Mouse (Mus musculus): ENCODE measurements around the gene Cxcl2. TPM values are rescaled to one million over a fixed set of nuclear protein-coding genes. Genes with fewer than 3 reads are reported as not detected.

Cxcl2 gene
- total RNA-seq, 2 experiments from 2014 or later: not detected

DNA sequence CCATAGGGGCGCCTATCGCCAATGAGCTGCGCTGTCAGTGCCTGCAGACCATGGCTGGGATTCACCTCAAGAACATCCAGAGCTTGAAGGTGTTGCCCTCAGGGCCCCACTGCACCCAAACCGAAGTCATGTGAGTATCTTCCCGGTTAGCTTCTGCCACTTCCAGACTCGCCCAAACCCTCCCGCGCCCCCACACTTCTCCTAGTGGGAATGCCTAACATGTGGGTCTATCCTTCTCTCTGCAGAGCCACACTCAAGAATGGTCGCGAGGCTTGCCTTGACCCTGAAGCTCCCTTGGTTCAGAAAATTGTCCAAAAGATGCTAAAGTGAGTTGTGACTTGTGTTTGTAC is 12.2 kb upstream of the Cxcl2 start:
- no peak for DNase-seq (ENCODE audit: extremely low spot score in 1 of 2, low spot score in 1 of 2)

- DNase-seq (ENCODE audit: extremely low spot score in 1 of 2, low spot score in 1 of 2): no peak
Measured at GRCm38 (mm10) chr5:90894231-90894630, 9.4 kb upstream of the Cxcl2 start.

- no peak for DNase-seq (ENCODE audit: extremely low spot score in 1 of 2, low spot score in 1 of 2)
Measured at GRCm38 (mm10) chr5:90897429-90897828, 6.2 kb upstream of the Cxcl2 start.

- no peak for DNase-seq (ENCODE audit: extremely low spot score in 1 of 2, low spot score in 1 of 2)
Measured at GRCm38 (mm10) chr5:90899308-90899707, 4.4 kb upstream of the Cxcl2 start.

GRCm38 (mm10) chr5:90900147-90900546 is 3.5 kb upstream of the Cxcl2 start:
- no peak for DNase-seq (ENCODE audit: extremely low spot score in 1 of 2, low spot score in 1 of 2)

DNA sequence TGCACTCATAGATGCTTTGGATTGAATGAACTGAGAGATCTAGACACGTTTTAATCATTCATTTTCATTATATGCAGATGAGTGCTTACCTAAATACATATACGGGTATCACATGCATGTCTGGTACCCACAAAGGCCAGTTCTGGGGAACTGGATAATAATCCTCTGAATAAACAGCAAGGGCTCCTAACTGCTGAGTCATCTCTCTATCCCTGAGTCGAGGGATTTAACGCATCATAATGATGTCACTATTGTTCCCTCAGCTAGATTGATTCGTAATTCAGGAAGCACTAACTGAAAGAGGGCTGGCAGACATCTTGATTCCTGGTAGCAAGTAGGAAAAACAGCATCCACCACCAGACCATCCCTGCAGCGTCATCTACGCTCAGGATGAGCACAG is 3.0 kb upstream of the Cxcl2 start:
- DNase-seq (ENCODE audit: extremely low spot score in 1 of 2, low spot score in 1 of 2): no peak

GRCm38 (mm10) chr5:90902380-90903260 is 1.1 kb upstream of the Cxcl2 start:
- no peak for DNase-seq (ENCODE audit: extremely low spot score in 1 of 2, low spot score in 1 of 2)

DNA sequence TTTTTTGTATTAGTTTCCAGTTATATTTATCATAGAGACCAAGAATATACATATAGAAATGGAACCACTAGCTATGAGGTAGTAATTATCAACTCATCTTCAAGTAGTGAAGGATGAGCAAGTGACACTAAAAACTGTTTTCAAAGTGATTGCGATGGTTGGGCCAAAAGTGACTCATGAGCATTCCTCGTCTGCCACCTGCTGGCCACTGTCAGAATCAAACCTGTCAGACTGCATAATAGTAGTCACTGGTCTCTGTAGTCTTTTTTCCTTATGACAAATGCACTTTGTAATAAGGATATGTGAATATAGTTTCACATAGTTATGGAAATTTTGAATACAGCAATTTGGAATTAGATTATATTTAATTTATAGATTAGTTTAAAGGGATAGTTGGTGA is 5.3 kb downstream of the Cxcl2 start:
- peak; percentile 36 to 79 for DNase-seq (ENCODE audit: extremely low spot score in 1 of 2, low spot score in 1 of 2)

DNA sequence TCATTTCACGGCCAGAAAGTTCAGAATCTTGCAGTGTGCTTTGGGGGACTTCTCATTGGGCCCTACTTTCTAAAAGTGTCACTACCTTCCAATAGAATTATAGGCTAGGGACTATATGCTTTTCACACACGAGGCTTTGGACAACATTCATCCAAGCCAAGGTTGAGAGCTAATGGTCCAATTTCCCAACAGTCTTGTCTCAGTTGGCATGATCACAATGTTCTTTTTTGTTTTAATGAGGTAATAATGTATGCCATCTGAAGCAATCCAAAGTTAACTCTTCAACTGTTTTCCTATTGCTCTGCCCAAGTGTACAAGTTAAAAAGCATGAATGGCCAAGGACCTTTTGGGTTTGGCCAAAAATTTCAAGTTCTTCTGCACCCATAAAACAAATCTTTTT is 15.8 kb downstream of the Cxcl2 start:
- no peak for DNase-seq (ENCODE audit: extremely low spot score in 1 of 2, low spot score in 1 of 2)

DNA sequence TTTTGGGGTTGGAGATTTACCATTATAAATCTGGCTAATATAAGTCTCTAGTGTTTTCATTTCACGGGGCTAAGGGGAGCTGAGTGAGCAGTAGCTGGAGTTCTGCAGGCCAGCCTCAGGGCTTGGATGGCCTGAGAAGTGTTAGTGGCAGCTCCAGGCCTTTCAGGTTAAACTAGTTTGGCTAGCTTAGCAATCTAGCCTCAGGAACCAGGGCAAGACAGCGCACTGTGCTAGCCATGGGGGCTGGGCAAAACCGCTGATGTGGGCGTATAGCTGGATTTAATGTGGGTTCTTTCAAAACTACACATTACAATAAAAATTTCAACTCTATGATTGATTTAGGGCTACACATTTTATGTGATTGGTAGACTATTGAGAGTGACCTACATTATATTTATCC is 19.3 kb downstream of the Cxcl2 start:
- DNase-seq (ENCODE audit: extremely low spot score in 1 of 2, low spot score in 1 of 2): no peak

DNA sequence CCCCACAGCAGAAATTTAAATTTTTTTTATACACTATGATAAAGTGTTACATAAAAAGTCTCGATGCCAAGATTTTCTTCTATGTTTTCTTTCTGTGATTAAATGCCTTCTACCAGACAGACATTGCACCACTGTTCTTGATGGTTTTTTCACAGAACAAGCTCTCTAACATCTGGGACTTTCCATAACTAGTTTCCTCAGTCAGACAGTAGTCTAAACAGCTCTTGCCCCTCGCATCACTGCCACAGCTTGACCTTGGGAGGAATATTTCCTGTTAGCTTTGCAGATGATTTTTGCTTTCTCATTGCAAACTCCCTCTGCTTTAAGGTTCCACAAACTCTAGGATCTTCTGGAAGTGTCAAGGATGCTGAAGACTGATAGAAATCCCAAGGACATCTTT is 26.9 kb downstream of the Cxcl2 start:
- DNase-seq (ENCODE audit: extremely low spot score in 1 of 2, low spot score in 1 of 2): no peak

DNA sequence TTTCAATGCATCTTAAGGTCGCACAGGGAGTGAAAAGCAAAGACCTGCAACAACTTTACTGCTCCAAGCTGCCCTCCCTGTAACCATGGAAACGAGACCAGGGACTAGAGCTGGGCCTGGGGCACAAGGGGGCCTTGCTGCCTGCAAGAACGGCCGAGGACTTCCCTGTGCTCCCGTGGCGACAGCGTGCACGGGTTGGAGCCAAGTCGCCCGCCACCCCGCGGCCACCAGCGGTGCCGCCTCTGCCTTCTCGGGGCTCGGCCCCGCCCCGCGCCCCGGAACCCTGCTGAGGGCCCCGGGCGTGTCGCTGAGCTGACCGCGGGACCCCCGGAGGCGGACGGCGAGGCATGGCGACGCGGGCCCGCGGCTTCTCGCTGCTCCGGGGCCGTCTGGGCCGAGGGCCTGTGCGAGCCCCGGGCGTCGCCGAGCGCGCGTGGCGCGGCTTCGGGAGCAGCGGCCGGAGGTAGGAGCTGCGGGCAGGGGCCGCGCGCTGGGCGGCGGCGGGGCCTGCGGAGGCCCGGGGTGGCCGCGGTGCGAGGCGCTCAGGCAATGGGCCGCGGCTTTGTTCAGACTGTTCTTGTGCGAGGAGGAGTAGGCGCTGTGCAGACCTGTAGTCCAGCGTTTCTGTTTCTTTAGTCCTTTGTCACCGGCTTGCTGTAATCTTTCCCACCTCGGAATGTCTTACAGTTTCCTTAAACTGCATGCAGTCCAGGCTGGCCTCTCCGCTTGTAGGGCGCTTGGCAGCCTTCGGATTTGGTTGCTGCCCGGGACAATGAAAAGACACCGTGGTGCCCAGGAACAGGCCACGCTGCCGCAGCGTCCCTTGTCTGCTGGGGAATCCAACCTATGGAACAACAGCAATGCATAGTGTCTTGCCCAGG is 27.5 kb downstream of the Cxcl2 start, which contains the start of gene Mthfd2l:
Mthfd2l (plus strand) TSS at position 147 of the 881 bp plus-strand sequence.
- DNase-seq (ENCODE audit: extremely low spot score in 1 of 2, low spot score in 1 of 2): peak; percentile 66 to 74

DNA sequence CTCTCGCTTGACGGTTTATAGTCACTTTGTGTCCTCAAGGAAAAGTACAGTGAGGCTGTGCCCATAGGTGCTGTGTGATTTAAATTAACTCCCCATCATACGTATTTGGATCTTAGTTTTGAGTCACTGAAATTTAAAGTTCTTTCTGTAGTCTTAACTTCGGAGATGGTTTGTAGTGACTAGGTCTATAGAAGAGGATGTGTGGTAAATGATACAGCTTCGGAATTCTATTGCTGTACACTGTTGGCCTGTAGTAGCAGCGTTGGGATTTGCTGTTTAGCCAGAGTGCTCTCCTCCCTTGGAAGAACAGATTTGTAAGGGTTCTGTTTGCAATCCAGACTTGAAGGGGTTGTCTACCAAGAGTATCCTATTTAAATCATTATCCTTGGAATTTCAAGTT is 28.2 kb downstream of the Cxcl2 start:
- DNase-seq (ENCODE audit: extremely low spot score in 1 of 2, low spot score in 1 of 2): no peak

GRCm38 (mm10) chr5:90936706-90937105 is 33.0 kb downstream of the Cxcl2 start:
- no peak for DNase-seq (ENCODE audit: extremely low spot score in 1 of 2, low spot score in 1 of 2)

DNA sequence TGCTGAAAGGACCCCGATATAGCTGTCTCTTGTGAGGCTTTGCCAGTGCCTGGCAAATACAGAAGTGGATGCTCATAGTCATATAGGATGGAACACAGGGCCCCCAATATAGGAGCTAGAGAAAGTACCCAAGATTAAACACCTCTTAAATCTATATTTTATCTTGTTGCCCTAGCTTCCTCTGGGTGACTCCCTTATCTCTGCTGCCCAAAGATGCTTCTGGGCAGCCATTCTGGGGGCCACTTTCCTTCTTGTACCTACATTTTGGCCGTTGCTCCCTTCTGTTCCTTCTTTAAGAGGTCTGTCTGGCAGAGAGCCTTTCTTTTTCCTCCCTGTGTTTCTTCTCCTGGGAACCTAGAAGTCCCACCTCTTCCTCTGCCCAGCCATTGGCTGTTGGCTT is 41.8 kb downstream of the Cxcl2 start:
- DNase-seq (ENCODE audit: extremely low spot score in 1 of 2, low spot score in 1 of 2): no peak

DNA sequence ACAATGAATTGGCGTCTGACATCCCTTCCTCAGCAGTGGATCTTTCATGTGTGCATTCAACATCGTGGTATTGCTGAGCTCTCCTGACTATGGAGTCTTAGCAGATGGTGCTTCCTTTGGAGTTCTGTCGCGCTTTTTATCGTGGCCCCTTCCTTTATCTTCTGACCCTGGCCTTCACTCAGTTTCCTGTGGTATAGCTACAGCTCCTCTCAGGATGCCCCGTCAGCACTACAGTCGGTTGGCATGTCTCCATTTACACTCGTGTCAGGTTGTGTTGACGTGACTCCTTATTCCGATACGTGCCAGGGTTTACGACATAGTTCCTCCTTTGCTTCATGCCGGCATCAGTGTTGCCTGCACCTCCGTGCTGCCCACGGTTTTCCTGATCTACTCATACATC is 45.8 kb downstream of the Cxcl2 start:
- no peak for DNase-seq (ENCODE audit: extremely low spot score in 1 of 2, low spot score in 1 of 2)

- peak in 1 of 2 experiments; percentile 14 for DNase-seq (ENCODE audit: extremely low spot score in 1 of 2, low spot score in 1 of 2)
Measured at GRCm38 (mm10) chr5:90951475-90951874, 47.8 kb downstream of the Cxcl2 start.

- DNase-seq (ENCODE audit: extremely low spot score in 1 of 2, low spot score in 1 of 2): no peak
Measured at GRCm38 (mm10) chr5:90952731-90953481, 49.2 kb downstream of the Cxcl2 start.

Measured in layer of hippocampus, postnatal 25 days (tissue).